Mouse (Mus musculus) thymus, adult 2 months (tissue): ENCODE results near the gene Cacnb4. TPM values are rescaled to one million over a fixed set of nuclear protein-coding genes. Genes with fewer than 3 reads are reported as not detected.

Experiments used
- DNase-seq: peaks from one replicate; pipeline ENCODE4 v3.0.0; 2021
- H3K27ac ChIP-seq: fragments of 200-500 bp; 2 replicates; pipeline ENCODE4 v1.5.1; 2012; ENCODE audit warnings: low read length, control low read depth; ENCODE audit not compliant: control insufficient read depth, insufficient read depth
- H3K27me3 ChIP-seq: fragments of 200-500 bp; 2 replicates; pipeline ENCODE4 v1.6.1; 2012; ENCODE audit warnings: mild to moderate bottlenecking, low read length, moderate library complexity, mixed read lengths; ENCODE audit not compliant: control insufficient read depth, insufficient read depth
- H3K36me3 ChIP-seq: fragments of 200-500 bp; 2 replicates; pipeline ENCODE4 v1.6.1; 2012; ENCODE audit warnings: mild to moderate bottlenecking, low read length, moderate library complexity; ENCODE audit not compliant: control insufficient read depth, insufficient read depth
- H3K4me1 ChIP-seq: fragments of 200-500 bp; replicated peaks from 2 replicates; pipeline ENCODE4 v1.6.1; 2012; ENCODE audit warnings: low read length; ENCODE audit not compliant: control insufficient read depth, insufficient read depth
- H3K4me3 ChIP-seq: fragments of 200-500 bp; 2 replicates; pipeline ENCODE4 v1.5.1; 2012; ENCODE audit warnings: mild to moderate bottlenecking, low read length, control low read depth, moderate library complexity; ENCODE audit not compliant: control insufficient read depth, insufficient read depth
- CTCF ChIP-seq: fragments of 200-500 bp; IDR thresholded peaks from 2 replicates; pipeline ENCODE4 v1.5.1; 2012; ENCODE audit warnings: mild to moderate bottlenecking, control low read depth, low read length, moderate library complexity, borderline replicate concordance; ENCODE audit not compliant: control insufficient read depth, poor library complexity, insufficient read depth; ENCODE audit errors: extremely low read depth
- POLR2A ChIP-seq: fragments of 200-500 bp; IDR thresholded peaks from 2 replicates; pipeline ENCODE4 v1.6.1; 2012; ENCODE audit warnings: mild to moderate bottlenecking, low read length, control low read depth, moderate library complexity; ENCODE audit not compliant: control insufficient read depth, poor library complexity, insufficient read depth; ENCODE audit errors: extremely low read depth
- WGBS: fragments of 180-500 bp; shearing (Covaris S2); methylation state at CpG from one replicate; pipeline ENCODE4 v1.1.7; 2018; 5-methylcytosine and 5-hydroxymethylcytosine counted together
- polyA plus RNA-seq: library from polyadenylated mRNA; depleted of rRNA; stranded (reverse); fragments of >200 nt; gene quantifications from 2 replicates; pipeline ENCODE4 v1.2.3, GENCODE M21; 2012

Gene Cacnb4
- polyA plus RNA-seq, 1 experiment, result 0.04 TPM

GRCm38 (mm10) chr2:52609486-52609885 is 67.1 kb downstream of the Cacnb4 start:
- TF ChIP-seq POLR2A (no peak), CTCF (no peak)
- H3K27ac ChIP-seq, result no peak overlapping the region
- H3K36me3 ChIP-seq, result no peaks in the 10 kb centered on the region
- no peaks in the 10 kb centered on the region for H3K27me3 ChIP-seq
- 47% methylated on average over 1 of the region's 1 CpGs for WGBS
- no peak for DNase-seq
- no peak overlapping the region for H3K4me3 ChIP-seq
- no peaks in the 10 kb centered on the region for H3K4me1 ChIP-seq

GRCm38 (mm10) chr2:52607857-52608485 is 68.7 kb downstream of the Cacnb4 start:
- no peak for DNase-seq
- Histone ChIP-seq H3K36me3 (no peaks in the 10 kb centered on the region), H3K4me3 (no peak overlapping the region), H3K4me1 (no peaks in the 10 kb centered on the region), H3K27ac (no peak overlapping the region), H3K27me3 (no peaks in the 10 kb centered on the region)
- TF ChIP-seq CTCF (no peak), POLR2A (no peak)
- whole genome bisulfite sequencing, result 88% methylated on average over 5 of the region's 5 CpGs

GRCm38 (mm10) chr2:52606331-52606730 is 70.3 kb downstream of the Cacnb4 start:
- no peak overlapping the region for H3K27ac ChIP-seq
- H3K27me3 ChIP-seq, result no peaks in the 10 kb centered on the region
- TF ChIP-seq POLR2A (no peak), CTCF (no peak)
- H3K36me3 ChIP-seq, result no peaks in the 10 kb centered on the region
- H3K4me1 ChIP-seq, result no peaks in the 10 kb centered on the region
- 78% methylated on average over 4 of the region's 4 CpGs for WGBS
- no peak for DNase-seq
- no peak overlapping the region for H3K4me3 ChIP-seq

- DNase-seq, result peak; percentile 45
- H3K36me3 ChIP-seq, result no peaks in the 10 kb centered on the region
- 32% methylated on average over 4 of the region's 4 CpGs for WGBS
- no peaks in the 10 kb centered on the region for H3K4me1 ChIP-seq
- no peaks in the 10 kb centered on the region for H3K27me3 ChIP-seq
- H3K27ac ChIP-seq, result no peak overlapping the region
- no peak for TF ChIP-seq POLR2A
- TF ChIP-seq CTCF, result no peak
- H3K4me3 ChIP-seq, result no peak overlapping the region
These were observed 71.3 kb downstream of the Cacnb4 start for GRCm38 (mm10) chr2:52605321-52605720.

GRCm38 (mm10) chr2:52604651-52605020 is 72.0 kb downstream of the Cacnb4 start:
- no peak for TF ChIP-seq CTCF
- TF ChIP-seq POLR2A, result no peak
- no peak for DNase-seq
- no peaks in the 10 kb centered on the region for H3K36me3 ChIP-seq

GRCm38 (mm10) chr2:52603935-52604650 is 72.5 kb downstream of the Cacnb4 start:
- no peaks in the 10 kb centered on the region for H3K4me1 ChIP-seq
- H3K27me3 ChIP-seq, result no peaks in the 10 kb centered on the region
- 95% methylated on average over 11 of the region's 11 CpGs for WGBS
- DNase-seq, result no peak
- no peaks in the 10 kb centered on the region for H3K36me3 ChIP-seq
- H3K27ac ChIP-seq, result no peak overlapping the region
- no peak for TF ChIP-seq CTCF
- no peak for TF ChIP-seq POLR2A
- no peak overlapping the region for H3K4me3 ChIP-seq

More at GRCm38 (mm10) chr2:52604651-52605020, 72.0 kb downstream of the Cacnb4 start:
- Histone ChIP-seq H3K27me3 (no peaks in the 10 kb centered on the region), H3K4me3 (no peak overlapping the region), H3K27ac (no peak overlapping the region), H3K4me1 (no peaks in the 10 kb centered on the region)
- 91% methylated on average over 8 of the region's 8 CpGs for WGBS

GRCm38 (mm10) chr2:52603421-52603820 is 73.2 kb downstream of the Cacnb4 start:
- WGBS, result 20% methylated on average over 6 of the region's 6 CpGs
- Histone ChIP-seq H3K27ac (no peak overlapping the region), H3K4me3 (no peak overlapping the region), H3K27me3 (no peaks in the 10 kb centered on the region), H3K4me1 (no peaks in the 10 kb centered on the region), H3K36me3 (no peaks in the 10 kb centered on the region)
- no peak for TF ChIP-seq POLR2A
- TF ChIP-seq CTCF, result no peak
- DNase-seq, result no peak

GRCm38 (mm10) chr2:52602921-52603320 is 73.7 kb downstream of the Cacnb4 start:
- Histone ChIP-seq H3K4me3 (no peak overlapping the region), H3K27me3 (no peaks in the 10 kb centered on the region), H3K36me3 (no peaks in the 10 kb centered on the region), H3K4me1 (no peaks in the 10 kb centered on the region), H3K27ac (no peak overlapping the region)
- TF ChIP-seq CTCF, result no peak
- TF ChIP-seq POLR2A, result no peak
- DNase-seq, result no peak
- WGBS, result 94% methylated on average over 8 of the region's 8 CpGs
